ENCODE assay signal across 19 mouse cellular contexts in the genomic region with DNA sequence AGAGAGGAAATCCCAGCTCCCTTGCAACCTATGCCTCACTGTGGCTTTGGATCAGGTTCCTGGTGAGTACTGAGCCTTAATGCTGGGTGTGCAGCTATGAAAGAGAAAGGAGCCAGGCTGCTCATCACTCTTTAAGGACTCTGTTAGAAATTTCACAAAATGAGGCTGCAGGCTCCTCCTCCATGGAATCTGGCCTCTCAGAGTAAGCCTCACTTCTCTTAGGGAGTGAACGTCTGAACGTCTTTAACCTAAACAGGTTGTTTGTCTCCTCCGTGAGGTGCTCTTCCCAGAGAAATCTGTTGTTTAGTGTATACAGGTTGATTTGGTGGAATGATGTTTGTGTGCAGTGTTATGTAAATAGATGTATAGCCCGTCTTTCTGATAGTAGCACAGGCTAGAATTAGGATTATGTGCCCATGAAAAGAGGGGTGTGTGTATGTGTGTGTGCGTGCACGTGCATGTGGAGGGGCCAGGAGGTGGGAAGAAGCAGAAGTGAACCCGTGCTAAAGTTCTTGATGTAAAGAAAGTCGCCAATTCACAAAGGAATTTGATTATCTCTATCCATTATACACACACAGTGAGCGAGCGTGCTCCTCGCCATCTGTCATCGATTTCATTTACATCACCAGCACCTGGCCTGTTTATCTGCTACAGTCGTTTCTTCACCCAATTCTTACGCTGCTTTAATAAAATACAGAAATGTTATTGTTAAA. TPM values are rescaled to one million over a fixed set of nuclear protein-coding genes. Genes with fewer than 3 reads are reported as not detected.
A peak's percentile ranks its signal among the peaks of the same experiment; 100 is the strongest.
DNase-seq lines count a peak whose midpoint lies in the region; ATAC-seq and TF ChIP-seq lines count a peak whose summit lies in the region.
"Had no signal": no experiment of that assay in that cellular context is flagged by ENCODE, and none has a peak within 500 bp of the region (broad histone marks: within the 10 kb centered on the region; RNA-seq: fewer than 3 reads in every experiment).

No protein-coding gene starts in this region.

- no peaks in the 10 kb centered on the region for H3K9me3 ChIP-seq in forebrain, embryonic 14.5 days (replicated peaks; ENCODE audit: control insufficient read depth, low read length)
- no peaks in the 10 kb centered on the region for H3K9me3 ChIP-seq in hindbrain, embryonic 13.5 days
- no peaks in the 10 kb centered on the region for H3K9me3 ChIP-seq in midbrain, postnatal 0 days (ENCODE audit: low read length)
- no peaks in the 10 kb centered on the region for H3K9me3 ChIP-seq in intestine, embryonic 15.5 days
- H3K9me3 ChIP-seq: liver, embryonic 12.5 days; neural tube, embryonic 12.5 days had no signal

- 42% methylated on average over 14 of the region's 14 CpGs for WGBS in forebrain, embryonic 14.5 days
- 53% methylated on average over 14 of the region's 14 CpGs for WGBS in hindbrain, embryonic 13.5 days
- 45% methylated on average over 14 of the region's 14 CpGs for WGBS in midbrain, postnatal 0 days
- 41% methylated on average over 14 of the region's 14 CpGs for WGBS in intestine, embryonic 15.5 days

- peaks cover 47% of the 10 kb centered on the region for H3K4me1 ChIP-seq in forebrain, embryonic 14.5 days (ENCODE audit: control insufficient read depth, insufficient read depth, low read length)
- peaks cover 43% of the 10 kb centered on the region for H3K4me1 ChIP-seq in hindbrain, embryonic 13.5 days (replicated peaks)
- peaks cover 3% of the 10 kb centered on the region; the same call in 1 of the 2 replicates for H3K4me1 ChIP-seq in midbrain, postnatal 0 days (ENCODE audit: insufficient read depth, low read length)
- peaks cover 2% of the 10 kb centered on the region; the same call in 1 of the 2 replicates for H3K4me1 ChIP-seq in intestine, embryonic 15.5 days (replicated peaks)

- peak overlapping the region; percentile 19 for H3K27ac ChIP-seq in layer of hippocampus, adult 2 months
- peak overlapping the region; percentile 91 for H3K27ac ChIP-seq in forebrain, embryonic 14.5 days (ENCODE audit: low read depth, low read length)
- H3K27ac ChIP-seq in hindbrain, embryonic 13.5 days, result peak overlapping the region; percentile 66
- no peak overlapping the region for H3K27ac ChIP-seq in midbrain, postnatal 0 days (ENCODE audit: low read depth, low read length)
- no peak overlapping the region for H3K27ac ChIP-seq in intestine, embryonic 15.5 days
- H3K27ac ChIP-seq: liver, embryonic 12.5 days; neural tube, embryonic 12.5 days had no signal

- H3K36me3 ChIP-seq in forebrain, embryonic 14.5 days (ENCODE audit: control insufficient read depth, insufficient read depth, low read length), result no peaks in the 10 kb centered on the region
- H3K36me3 ChIP-seq in hindbrain, embryonic 13.5 days, result no peaks in the 10 kb centered on the region
- no peaks in the 10 kb centered on the region for H3K36me3 ChIP-seq in midbrain, postnatal 0 days (ENCODE audit: insufficient read depth, low read length)
- no peaks in the 10 kb centered on the region for H3K36me3 ChIP-seq in intestine, embryonic 15.5 days
- H3K36me3 ChIP-seq: liver, embryonic 12.5 days; neural tube, embryonic 12.5 days had no signal

- H3K27me3 ChIP-seq in forebrain, embryonic 14.5 days (replicated peaks; ENCODE audit: control insufficient read depth, insufficient read depth, low read length), result no peaks in the 10 kb centered on the region
- no peaks in the 10 kb centered on the region for H3K27me3 ChIP-seq in hindbrain, embryonic 13.5 days
- no peaks in the 10 kb centered on the region for H3K27me3 ChIP-seq in midbrain, postnatal 0 days (ENCODE audit: insufficient read depth, low read length)
- H3K27me3 ChIP-seq in intestine, embryonic 15.5 days (replicated peaks), result no peaks in the 10 kb centered on the region
- H3K27me3 ChIP-seq: liver, embryonic 12.5 days; neural tube, embryonic 12.5 days had no signal

- H3K4me2 ChIP-seq in forebrain, embryonic 14.5 days (ENCODE audit: low read length), result peak overlapping the region; percentile 34; the same call in 1 of the 2 replicates
- 0 out of 2 replicates have a peak overlapping the region, but pooled peaks have one; percentile 3 for H3K4me2 ChIP-seq in hindbrain, embryonic 13.5 days
- no peak overlapping the region for H3K4me2 ChIP-seq in midbrain, postnatal 0 days (ENCODE audit: low read depth, low read length, poor library complexity, severe bottlenecking)
- H3K4me2 ChIP-seq in intestine, embryonic 15.5 days (replicated peaks), result no peak overlapping the region
- H3K4me2 ChIP-seq: liver, embryonic 12.5 days; neural tube, embryonic 12.5 days had no signal

- no peak for TF ChIP-seq CTCF in layer of hippocampus, adult 2 months (conservative IDR thresholded peaks at IDR 0.05)
- TF ChIP-seq CTCF in midbrain, postnatal 0 days (IDR thresholded peaks at IDR 0.05), result no peak

- H3K4me3 ChIP-seq in layer of hippocampus, adult 2 months, result no peak overlapping the region
- no peak overlapping the region for H3K4me3 ChIP-seq in forebrain, embryonic 14.5 days (ENCODE audit: low read depth, low read length)
- no peak overlapping the region for H3K4me3 ChIP-seq in hindbrain, embryonic 13.5 days
- H3K4me3 ChIP-seq in midbrain, postnatal 0 days (ENCODE audit: low read depth, low read length), result no peak overlapping the region
- H3K4me3 ChIP-seq in intestine, embryonic 15.5 days (replicated peaks), result no peak overlapping the region
- H3K4me3 ChIP-seq: liver, embryonic 12.5 days; neural tube, embryonic 12.5 days had no signal

- no peak overlapping the region for H3K9ac ChIP-seq in forebrain, embryonic 14.5 days (ENCODE audit: low read length)
- no peak overlapping the region for H3K9ac ChIP-seq in hindbrain, embryonic 13.5 days
- H3K9ac ChIP-seq in midbrain, postnatal 0 days (replicated peaks; ENCODE audit: low read length, poor library complexity, severe bottlenecking), result no peak overlapping the region
- H3K9ac ChIP-seq in intestine, embryonic 15.5 days, result no peak overlapping the region
- H3K9ac ChIP-seq: liver, embryonic 12.5 days; neural tube, embryonic 12.5 days had no signal

- peak; percentile 77 for ATAC-seq in forebrain, embryonic 14.5 days
- ATAC-seq in hindbrain, embryonic 13.5 days (ENCODE audit: low FRiP score), result peak; percentile 53; the same call in 1 of the 2 replicates
- no peak; the same call in 1 of the 2 replicates for ATAC-seq in midbrain, postnatal 0 days (ENCODE audit: low FRiP score)
- ATAC-seq in intestine, embryonic 15.5 days, result no peak
- ATAC-seq: liver, embryonic 12.5 days; lung, postnatal 0 days had no signal

- no peak for DNase-seq in layer of hippocampus, adult 2 months (ENCODE audit: low spot score in 2 of 2)
- no peak for DNase-seq in layer of hippocampus, postnatal 25 days (ENCODE audit: extremely low spot score in 1 of 2, low spot score in 1 of 2)
- peak; percentile 78 for DNase-seq in forebrain, embryonic 14.5 days (ENCODE audit: low spot score)
- DNase-seq in midbrain, postnatal 0 days (ENCODE audit: low spot score), result peak; percentile 54
- DNase-seq in spleen, postnatal 10 days (ENCODE audit: low spot score in 2 of 2), result no peak
- DNase-seq: adrenal gland, postnatal 36 days; cerebellum, adult 11-12 months; embryo, embryonic 11 days had no signal

RNA-seq across cellular contexts. Expression of a gene that starts 34.8 kb away (rescaled TPM):
- 100 to 1,000 TPM; 170 to 200 TPM for total RNA-seq in layer of hippocampus, adult 2 months (2021)
- 100 to 1,000 TPM; 175 to 217 TPM for total RNA-seq in layer of hippocampus, postnatal 25 days (2021)
- 448 and 466 TPM in 2 replicates for polyA plus RNA-seq in forebrain, embryonic 14.5 days (2014; fragmentation: Nextera tagmentation; extraction: Ambion mirVana)
- 62.6 and 80.1 TPM in 2 replicates for polyA plus RNA-seq in hindbrain, embryonic 13.5 days (2015; fragmentation: Nextera tagmentation; extraction: Ambion mirVana)
- 5.8 and 10.0 TPM in 2 replicates for total RNA-seq in midbrain, postnatal 0 days (2014; rRNA removed)
- 10.1 and 10.3 TPM in 2 replicates for polyA plus RNA-seq in midbrain, postnatal 0 days (2015; fragmentation: Nextera tagmentation; extraction: Ambion mirVana)
- polyA plus RNA-seq in intestine, embryonic 15.5 days (2015; fragmentation: Nextera tagmentation; extraction: Ambion mirVana), result 0.52 TPM in 1 of 2 replicates, not detected in the other
- total RNA-seq: adrenal gland, postnatal 36 days; gastrocnemius, adult 18-20 months; megakaryocyte-erythroid progenitor cell, adult 5-6 weeks; MEL had no signal
- polyA plus RNA-seq: kidney, embryonic 16.5 days; liver, embryonic 12.5 days; lung, postnatal 0 days; spleen, adult 2 months; testis, adult 2 months had no signal

Comparison
In these comparisons a context has a peak if more than half of its experiments do, and no peak if none do; other contexts are left out.
1. DNase-seq: peak in forebrain, embryonic 14.5 days (single experiment) and midbrain, postnatal 0 days (single experiment); none in layer of hippocampus, adult 2 months (0 of 2), layer of hippocampus, postnatal 25 days (0 of 2) and spleen, postnatal 10 days (0 of 2).
2. H3K27ac ChIP-seq: peak in layer of hippocampus, adult 2 months (single experiment), forebrain, embryonic 14.5 days (single experiment) and hindbrain, embryonic 13.5 days (single experiment); none in midbrain, postnatal 0 days (single experiment) and intestine, embryonic 15.5 days (single experiment).
3. ATAC-seq: peak in forebrain, embryonic 14.5 days (single experiment) and hindbrain, embryonic 13.5 days (single experiment); none in midbrain, postnatal 0 days (single experiment) and intestine, embryonic 15.5 days (single experiment).
4. H3K4me2 ChIP-seq: peak in forebrain, embryonic 14.5 days (single experiment) and hindbrain, embryonic 13.5 days (single experiment); none in midbrain, postnatal 0 days (single experiment) and intestine, embryonic 15.5 days (single experiment).